Mouse (Mus musculus) adrenal gland, postnatal 14 days (tissue): Measurements from ENCODE around the gene Snx20. TPM values are rescaled to one million over a fixed set of nuclear protein-coding genes. Genes with fewer than 3 reads are reported as not detected.
A peak's percentile ranks its signal among the peaks of the same experiment; 100 is the strongest.

Source experiments
- DNase-seq: peaks from one replicate; pipeline ENCODE4 v3.0.0; 2021; ENCODE audit warnings: mixed read lengths
- total RNA-seq: library from RNA; stranded (reverse); gene quantifications from 2 replicates; pipeline ENCODE4 v1.2.3, GENCODE M21; 2021

The Snx20 gene
- total RNA-seq, 1 experiment from 2014 or later = 1.0 TPM

DNA sequence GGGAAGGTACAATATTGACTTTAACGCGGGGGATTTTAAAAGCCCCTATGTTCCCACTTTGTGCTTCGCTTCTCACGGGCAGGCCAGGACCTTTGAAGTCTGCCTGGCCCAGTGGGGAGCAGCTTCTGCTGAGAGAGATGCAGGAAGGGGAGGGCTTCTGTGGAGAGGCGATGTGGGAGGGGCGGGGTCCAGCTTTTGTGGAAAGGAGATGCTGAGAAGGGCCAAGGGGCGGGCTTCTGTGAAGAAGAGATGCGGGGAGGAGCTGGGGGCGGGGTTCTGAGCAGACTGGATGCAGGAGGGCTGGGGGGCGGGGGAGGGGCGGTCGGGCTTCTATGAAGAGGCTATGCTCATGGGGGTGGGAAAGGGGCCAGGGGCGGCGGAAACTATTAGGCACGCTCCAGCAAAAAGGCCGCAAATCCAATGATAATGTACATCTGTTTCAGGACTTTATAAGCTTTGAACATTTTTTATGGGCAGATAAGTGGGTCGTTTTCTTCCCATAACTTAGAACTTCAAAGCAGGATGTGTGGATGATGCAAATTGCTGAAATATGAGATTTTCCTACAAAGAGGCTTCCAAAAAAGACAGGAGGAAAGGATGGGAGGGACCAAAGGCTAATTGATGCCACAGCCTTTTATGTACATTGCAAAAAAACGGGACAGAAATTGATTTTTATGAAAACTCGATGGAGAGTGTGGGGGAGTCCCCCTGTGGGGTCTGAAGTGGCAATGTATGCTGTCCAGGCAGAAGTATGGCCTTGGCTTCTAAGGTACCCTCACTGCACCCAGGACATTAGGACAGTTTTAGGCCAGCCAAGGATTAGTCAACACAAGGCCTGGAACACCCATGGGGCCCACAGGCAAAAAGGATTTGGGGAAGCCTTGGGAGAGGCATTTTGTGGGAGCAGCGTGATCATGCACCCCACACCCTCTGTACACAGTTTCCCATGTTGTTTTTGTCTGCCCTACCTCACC is 31.6 kb downstream of the Snx20 start:
- DNase-seq = peak; percentile 77

DNA sequence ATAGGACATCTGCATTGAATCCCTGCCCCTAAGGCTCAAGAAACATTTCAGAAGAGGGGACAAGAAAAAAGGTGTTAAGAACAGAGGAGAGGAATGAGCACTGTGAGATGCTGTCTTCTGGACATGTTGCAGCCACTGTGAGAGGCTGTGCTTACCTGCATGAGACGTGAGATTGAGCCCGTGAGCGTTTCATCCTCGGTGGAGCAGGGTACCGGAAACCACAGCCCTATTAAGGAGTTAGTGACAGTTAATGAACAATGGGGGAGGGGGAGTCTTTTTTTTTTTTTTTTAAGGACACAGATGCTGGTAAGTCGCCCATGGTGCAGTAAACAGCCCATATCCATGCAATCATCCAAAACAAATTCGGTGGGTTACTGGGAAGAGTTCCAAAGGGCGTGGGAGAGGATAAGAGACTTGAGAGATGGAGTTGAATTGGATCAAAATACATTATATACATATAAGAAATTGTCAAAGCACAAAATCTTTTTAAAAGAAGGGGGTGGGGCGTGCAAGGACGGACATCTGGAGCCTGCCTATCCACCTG is 32.4 kb downstream of the Snx20 start:
- no peak for DNase-seq

DNA sequence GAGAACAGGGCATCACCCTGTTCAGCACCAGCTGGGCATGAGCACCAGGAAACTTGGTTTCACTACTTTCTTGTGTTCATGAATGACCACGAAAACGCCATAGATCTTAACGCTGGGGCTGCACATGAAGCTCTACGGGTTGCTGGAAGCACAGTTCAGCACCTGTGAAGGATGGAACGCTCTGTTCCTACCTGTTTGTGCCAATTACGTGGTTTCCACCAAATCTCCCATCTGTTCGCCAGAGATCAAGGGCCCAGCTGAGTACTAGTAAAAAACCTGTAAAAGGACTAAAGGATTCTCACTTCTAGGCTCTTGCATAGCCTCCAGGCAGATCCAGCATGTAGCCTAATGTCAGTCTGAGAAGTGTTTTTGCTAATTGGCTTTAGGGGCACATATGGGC is 36.4 kb downstream of the Snx20 start:
- no peak for DNase-seq

GRCm38 (mm10) chr8:88598578-88598977 is 37.4 kb downstream of the Snx20 start:
- DNase-seq = no peak

DNA sequence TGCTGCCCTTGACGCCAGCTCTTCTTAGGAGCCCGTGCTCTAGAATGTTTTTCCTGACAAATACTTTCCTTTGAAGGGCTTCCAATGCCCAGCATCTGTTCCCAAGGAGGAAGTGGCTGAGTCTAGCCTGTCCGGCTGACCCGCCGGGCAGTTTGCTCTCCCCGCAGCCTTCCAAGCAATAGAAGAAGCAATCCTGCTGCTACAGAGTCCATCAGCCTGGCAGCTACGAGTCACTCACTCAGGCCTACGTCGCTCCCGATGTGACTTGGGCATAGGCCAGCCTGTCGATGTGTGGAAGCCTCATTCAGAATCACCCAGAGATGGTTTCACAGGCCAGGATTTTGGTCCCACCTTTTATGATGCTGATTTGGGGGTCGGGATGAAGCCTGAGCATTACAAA is 39.9 kb downstream of the Snx20 start:
- DNase-seq = peak; percentile 49

GRCm38 (mm10) chr8:88593947-88594346 is 42.0 kb downstream of the Snx20 start:
- peak; percentile 63 for DNase-seq

- DNase-seq = peak; percentile 49
Measured at GRCm38 (mm10) chr8:88590226-88590625, 45.7 kb downstream of the Snx20 start.

GRCm38 (mm10) chr8:88588205-88588889 is 47.6 kb downstream of the Snx20 start:
- no peak for DNase-seq

- peak; percentile 58 for DNase-seq
Measured at GRCm38 (mm10) chr8:88583863-88584262, 52.1 kb downstream of the Snx20 start.

DNA sequence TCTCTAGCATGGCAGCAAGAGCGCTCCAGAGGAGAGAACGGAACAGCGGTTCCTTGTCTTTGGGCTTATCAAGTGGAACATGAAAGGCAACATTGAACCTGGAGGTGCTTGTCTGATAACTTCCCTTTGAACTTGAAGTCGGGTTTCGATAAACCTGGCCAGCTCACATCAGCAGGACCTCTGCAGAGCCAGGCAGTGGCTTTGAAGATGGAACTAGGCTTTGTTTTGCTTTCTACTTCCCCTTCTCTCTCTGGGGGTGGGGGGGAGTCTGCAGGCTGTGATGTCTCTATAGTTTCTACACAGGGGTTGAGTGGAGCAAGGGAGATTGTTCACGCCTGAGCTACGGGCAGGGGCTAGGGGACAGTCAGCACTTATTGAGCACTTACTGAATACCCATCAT is 55.1 kb downstream of the Snx20 start:
- DNase-seq = no peak

GRCm38 (mm10) chr8:88579668-88580330 is 56.1 kb downstream of the Snx20 start:
- DNase-seq = no peak

GRCm38 (mm10) chr8:88579246-88579645 is 56.7 kb downstream of the Snx20 start:
- no peak for DNase-seq

GRCm38 (mm10) chr8:88578413-88579175 is 57.3 kb downstream of the Snx20 start:
- DNase-seq = no peak

GRCm38 (mm10) chr8:88577666-88578065 is 58.3 kb downstream of the Snx20 start:
- DNase-seq = no peak

Other genes starting within 250 kb of the Snx20 start
- gene Nkd1, start 114.8 kb downstream of the Snx20 start, total RNA-seq = 40.7 and 46.1 TPM in 2 replicates
- 0.64 and 0.78 TPM in 2 replicates for gene Nod2, start 11.2 kb upstream of the Snx20 start, total RNA-seq
- gene Cyld, start 60.9 kb upstream of the Snx20 start, total RNA-seq = 36.6 and 39.8 TPM in 2 replicates